Mouse (Mus musculus) hematopoietic stem cell, adult 5-6 weeks (primary cell): ENCODE results near the gene 4632433K11Rik. TPM values are rescaled to one million over a fixed set of nuclear protein-coding genes. Genes with fewer than 3 reads are reported as not detected.

ENCODE experiments used
- ATAC-seq, 2 experiments: fragments of 125-278 bp in 1 of 2; replicated peaks in 1 of 2; 2 replicates each; pipeline ENCODE4 v1.8.0; 2016 to 2017; ENCODE audit warnings: inconsistent platforms in 2 of 2, mild to moderate bottlenecking in 2 of 2, moderate number of reproducible peaks in 2 of 2, low read depth in 1 of 2, moderate TSS enrichment in 1 of 2; ENCODE audit not compliant: low FRiP score in 2 of 2, poor library complexity in 2 of 2, severe bottlenecking in 2 of 2, insufficient read depth in 1 of 2, low TSS enrichment in 1 of 2
- total RNA-seq: library from RNA; stranded (forward); fragments of 172-1452, 232-1000 nt; gene quantifications from 2 replicates; pipeline ENCODE4 v1.2.3, GENCODE M21; 2017

Gene 4632433K11Rik
- total RNA-seq, 1 experiment from 2014 or later: not detected

DNA sequence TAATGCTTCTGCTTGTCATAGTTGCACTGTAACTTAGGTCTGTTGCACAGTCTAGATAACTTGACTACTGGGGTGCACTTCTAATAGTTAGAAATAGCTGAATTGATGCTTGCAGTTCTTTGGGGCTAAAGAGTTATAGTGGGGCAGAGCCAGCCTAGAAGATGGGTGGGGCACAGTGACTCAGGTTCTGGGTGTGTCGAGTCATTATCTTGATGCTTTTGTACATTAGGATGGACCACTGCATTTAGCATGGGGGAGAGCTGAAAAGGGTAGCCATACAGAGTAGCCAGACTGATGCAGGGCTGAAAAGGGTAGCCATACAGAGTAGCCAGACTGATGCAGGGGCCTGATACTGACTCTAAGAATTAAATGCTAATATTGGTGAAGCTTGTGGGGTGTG is 39.7 kb downstream of the 4632433K11Rik start:
- ATAC-seq: no peak

DNA sequence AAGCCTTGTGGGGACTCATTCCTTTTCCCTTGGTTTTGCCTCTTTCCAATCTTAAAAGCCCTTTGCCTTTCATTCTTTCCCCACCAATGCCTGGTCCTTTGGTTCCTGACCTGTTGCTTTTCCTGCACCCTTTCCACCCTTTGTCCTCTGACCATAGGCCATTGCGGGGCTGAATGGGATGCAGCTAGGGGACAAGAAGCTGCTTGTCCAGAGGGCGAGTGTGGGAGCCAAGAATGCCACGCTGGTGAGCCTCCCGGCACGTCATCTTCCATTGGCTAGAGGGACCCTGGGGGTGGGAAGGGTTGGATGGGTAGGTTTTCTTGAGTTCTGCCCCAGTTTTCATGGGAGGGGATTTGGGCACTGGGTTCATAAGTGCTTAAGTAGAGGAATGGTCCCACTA is 41.1 kb downstream of the 4632433K11Rik start:
- no peak for ATAC-seq

DNA sequence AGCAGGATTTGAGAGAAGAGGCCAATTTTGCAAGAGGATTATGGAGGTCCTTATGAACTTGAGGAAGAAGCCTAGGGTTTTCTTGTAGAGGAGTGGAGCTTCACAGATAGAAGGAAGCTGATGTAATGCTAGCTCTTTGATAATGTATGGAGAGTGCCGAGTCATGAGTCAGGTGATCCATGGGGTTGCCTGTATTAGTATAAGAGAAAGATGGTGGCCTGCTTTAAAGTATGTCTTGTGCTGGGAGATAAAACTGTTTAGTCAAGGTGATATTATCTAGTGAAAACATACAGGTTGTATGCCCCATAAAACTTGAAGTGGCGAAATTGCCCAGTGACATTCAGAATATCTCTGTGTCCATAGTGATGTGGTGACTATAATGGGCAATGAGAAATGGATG is 43.0 kb downstream of the 4632433K11Rik start:
- no peak for ATAC-seq

DNA sequence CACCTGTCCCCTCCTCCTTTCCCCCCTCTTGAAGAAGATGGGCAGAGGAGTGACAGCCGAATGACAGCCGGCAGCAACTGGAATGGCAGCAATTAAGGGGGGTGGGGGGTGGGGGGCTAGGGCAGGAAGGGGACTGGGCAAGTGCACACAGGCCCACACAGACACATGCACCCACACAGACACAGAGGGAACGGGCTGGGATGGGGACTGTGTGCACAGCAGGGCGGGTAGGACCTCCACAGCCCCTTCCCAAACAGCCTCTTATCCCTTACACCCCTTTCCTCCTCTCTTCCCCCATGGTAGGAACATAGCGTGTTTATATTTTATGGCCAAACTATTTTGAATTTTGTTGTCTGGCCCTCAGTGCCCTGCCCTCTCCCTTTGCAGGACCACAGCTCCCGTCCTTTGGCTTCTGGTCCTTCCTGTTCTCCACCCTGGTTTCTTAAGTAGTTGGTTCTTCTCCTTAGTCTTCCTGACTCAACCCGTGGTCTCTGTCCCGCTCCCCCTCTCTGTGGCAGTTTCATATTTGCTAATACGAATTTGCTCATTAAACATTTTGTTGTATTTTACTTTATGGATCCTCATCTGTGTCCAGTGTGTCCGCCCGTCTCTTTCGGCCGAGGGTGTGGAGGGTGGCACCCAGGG is 45.6 kb downstream of the 4632433K11Rik start:
- peak in 1 of 2 experiments; percentile 1; a peak in 1 of 4 replicates for ATAC-seq

DNA sequence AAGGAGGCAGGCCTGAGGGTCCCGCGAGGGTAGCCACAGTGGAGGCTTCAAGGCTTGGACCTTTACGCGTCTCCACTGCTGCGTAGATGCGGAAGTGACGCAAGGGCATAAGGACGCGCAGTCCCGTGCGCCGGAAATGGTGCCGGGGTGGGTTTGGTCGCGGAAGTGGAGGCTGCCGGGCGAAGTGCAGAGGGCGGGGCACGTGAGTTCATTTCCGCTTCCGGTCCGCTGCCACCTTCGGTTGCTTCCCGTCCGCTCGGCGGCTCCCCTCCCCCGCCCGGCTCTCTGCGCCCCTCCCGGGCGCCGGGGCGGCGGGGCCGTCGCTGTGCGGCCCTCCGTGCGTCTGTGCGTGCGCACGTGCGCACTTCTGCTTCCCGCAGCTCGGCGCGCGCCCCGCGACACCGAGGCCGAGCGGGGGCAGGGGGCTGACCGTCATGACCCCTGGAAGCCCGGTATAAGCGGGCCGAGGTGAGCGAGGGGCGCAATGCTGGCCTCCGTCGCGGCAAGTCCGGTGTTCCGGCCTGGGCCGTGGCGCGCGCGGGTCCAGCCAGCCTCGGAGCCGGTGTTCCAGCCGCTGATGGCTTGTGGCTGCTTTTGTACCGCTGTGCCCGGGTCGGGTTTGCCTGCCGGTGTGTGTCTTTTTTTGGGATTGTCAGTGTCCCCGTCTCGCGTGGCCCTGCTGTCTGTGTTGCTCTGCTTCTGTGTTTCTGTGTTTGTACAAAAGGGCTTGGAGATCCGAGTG is 46.3 kb downstream of the 4632433K11Rik start, which contains the start of gene Epn1:
Gene Epn1 (plus strand): TSS at position 226 of the 742 bp plus-strand sequence.
- peak; percentile 96 to 99 for ATAC-seq

DNA sequence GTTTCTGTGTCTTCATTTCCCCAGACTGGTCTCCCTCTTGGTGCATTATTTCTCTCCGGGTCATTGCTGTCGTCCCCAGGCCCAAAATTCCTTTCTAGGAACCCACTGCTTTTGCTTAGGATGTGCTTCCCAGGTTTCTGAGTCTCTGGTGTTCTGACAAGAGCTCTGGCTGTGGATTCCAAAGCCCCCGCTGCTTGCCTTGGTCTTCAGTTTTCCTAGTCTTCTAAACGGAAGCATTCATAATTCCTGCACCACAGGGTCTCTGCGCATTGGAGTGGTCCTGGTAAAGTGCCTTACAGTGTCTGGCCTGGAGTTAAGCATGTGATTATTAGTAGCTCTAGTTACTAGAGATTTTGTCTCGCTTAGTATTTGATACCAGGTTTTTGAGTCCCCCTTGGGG is 46.9 kb downstream of the 4632433K11Rik start:
- ATAC-seq: no peak

DNA sequence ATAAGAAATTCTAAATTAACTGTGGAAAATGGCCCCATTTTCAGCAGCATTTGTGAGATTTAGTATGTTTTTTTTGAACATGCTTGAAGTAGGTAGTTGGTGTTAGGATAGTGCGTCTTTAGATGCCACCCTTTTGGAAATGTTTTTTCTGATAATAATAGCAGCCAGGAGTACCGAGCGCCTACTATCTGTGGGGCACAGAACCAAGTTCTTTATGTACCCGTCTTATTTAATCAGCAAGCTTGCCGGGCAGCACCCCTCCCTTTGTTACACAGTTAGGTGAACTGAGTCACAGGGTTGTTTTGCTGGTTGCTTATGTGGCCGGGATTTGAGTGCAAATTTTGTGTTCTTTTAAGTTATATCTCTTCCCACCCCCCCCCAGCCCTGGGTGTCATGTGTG is 47.3 kb downstream of the 4632433K11Rik start:
- ATAC-seq: no peak

DNA sequence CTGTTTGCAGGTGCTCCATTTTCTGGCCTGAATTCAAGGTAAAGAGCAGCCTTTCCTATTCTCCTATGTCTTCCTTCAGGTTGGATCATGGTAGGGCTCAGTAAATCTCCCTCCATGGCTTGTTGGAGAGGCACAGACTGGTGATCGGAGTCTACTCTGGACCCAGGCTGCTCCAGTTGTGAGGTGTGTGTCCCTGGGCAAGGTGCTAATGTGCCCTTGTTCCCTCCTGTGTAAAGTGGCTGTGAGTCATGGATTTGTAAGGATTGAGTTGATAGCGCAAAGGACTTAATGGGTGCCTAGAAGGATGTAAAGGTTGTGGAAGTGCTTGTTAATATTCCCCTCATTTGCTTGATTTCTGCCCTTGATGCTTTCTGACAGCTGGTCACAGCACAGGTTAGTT is 48.0 kb downstream of the 4632433K11Rik start:
- no peak for ATAC-seq

DNA sequence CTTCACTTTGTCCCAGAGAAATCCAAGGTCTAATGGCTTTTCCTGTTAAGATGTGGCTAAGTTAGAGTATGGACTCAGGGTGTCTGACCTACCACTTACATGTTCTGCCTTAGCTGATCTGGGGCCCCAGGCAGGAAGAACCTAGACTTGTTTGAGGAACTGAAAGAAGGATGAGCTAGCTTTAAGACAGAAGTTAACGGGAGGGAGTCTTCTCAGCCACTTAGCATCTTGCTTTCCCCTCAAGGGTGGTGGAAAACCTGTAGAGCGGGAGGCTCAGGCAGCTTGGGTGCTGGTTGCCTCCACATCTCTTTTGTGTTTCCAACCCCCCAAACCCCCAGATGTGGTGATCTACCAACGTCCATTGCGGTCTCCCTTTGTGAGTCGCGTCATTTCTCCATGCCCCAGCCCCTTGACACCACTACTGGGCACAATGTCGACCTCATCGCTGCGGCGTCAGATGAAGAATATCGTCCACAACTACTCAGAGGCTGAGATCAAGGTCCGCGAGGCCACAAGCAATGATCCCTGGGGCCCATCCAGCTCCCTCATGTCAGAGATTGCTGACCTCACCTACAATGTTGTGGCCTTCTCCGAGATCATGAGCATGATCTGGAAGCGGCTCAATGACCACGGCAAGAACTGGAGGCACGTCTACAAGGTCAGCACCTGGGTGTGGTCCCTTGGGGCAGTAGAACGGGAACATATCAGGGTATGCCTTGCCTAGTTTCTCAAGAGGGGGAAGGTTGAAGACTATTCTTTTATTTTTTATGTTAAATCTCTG is 49.6 kb downstream of the 4632433K11Rik start:
- no peak for ATAC-seq

Other genes with a start within 250 kb of the 4632433K11Rik start
- gene Tmem238, start 244.5 kb upstream of the 4632433K11Rik start, total RNA-seq: 9.3 and 19.0 TPM in 2 replicates
- 736 and 741 TPM in 2 replicates for gene Rpl28, start 241.2 kb upstream of the 4632433K11Rik start, total RNA-seq
- 137 and 174 TPM in 2 replicates for gene Ube2s, start 221.5 kb upstream of the 4632433K11Rik start, total RNA-seq
- 0.06 and 0.45 TPM in 2 replicates for gene Shisa7, start 189.4 kb upstream of the 4632433K11Rik start, total RNA-seq
- gene Isoc2b, start 163.9 kb upstream of the 4632433K11Rik start, total RNA-seq: 59.8 and 69.7 TPM in 2 replicates
- gene Isoc2a, start 157.0 kb upstream of the 4632433K11Rik start, total RNA-seq: 7.1 and 9.0 TPM in 2 replicates
- gene Gm36210, start 127.6 kb upstream of the 4632433K11Rik start, total RNA-seq: not detected in 2 replicates
- gene Zfp628, start 118.9 kb upstream of the 4632433K11Rik start, total RNA-seq: 2.2 and 3.2 TPM in 2 replicates
- gene Nat14, start 112.1 kb upstream of the 4632433K11Rik start, total RNA-seq: not detected in 2 replicates
- not detected in 2 replicates for gene Ssc5d, start 108.3 kb upstream of the 4632433K11Rik start, total RNA-seq
- gene Sbk2, start 69.7 kb upstream of the 4632433K11Rik start, total RNA-seq: not detected in 2 replicates
- gene Sbk3, start 63.0 kb upstream of the 4632433K11Rik start, total RNA-seq: not detected in 2 replicates
- 5.7 and 6.6 TPM in 2 replicates for gene Zfp579, start 38.0 kb upstream of the 4632433K11Rik start, total RNA-seq
- 3.0 and 12.6 TPM in 2 replicates for gene Zfp524, start 19.7 kb upstream of the 4632433K11Rik start, total RNA-seq
- 25.6 and 32.0 TPM in 2 replicates for gene Fiz1, start 19.4 kb upstream of the 4632433K11Rik start, total RNA-seq
- 0.31 TPM in 1 of 2 replicates, not detected in the other for gene Gm44973, start 18.6 kb upstream of the 4632433K11Rik start, total RNA-seq
- 13.9 and 14.0 TPM in 2 replicates for gene Zfp865, start 13.7 kb upstream of the 4632433K11Rik start, total RNA-seq
- gene Ccdc106, start 13.6 kb upstream of the 4632433K11Rik start, total RNA-seq: not detected in 2 replicates
- 3.9 and 5.9 TPM in 2 replicates for gene Zfp784, start 4.3 kb downstream of the 4632433K11Rik start, total RNA-seq
- gene Zfp580, start 17.4 kb downstream of the 4632433K11Rik start, total RNA-seq: 2.1 and 2.4 TPM in 2 replicates
- gene U2af2, start 28.0 kb downstream of the 4632433K11Rik start, total RNA-seq: 229 and 261 TPM in 2 replicates
- 25.7 and 38.2 TPM in 2 replicates for gene Epn1, start 46.1 kb downstream of the 4632433K11Rik start, total RNA-seq
- gene Rfpl4, start 82.8 kb downstream of the 4632433K11Rik start, total RNA-seq: not detected in 2 replicates
- gene Rasl2-9, start 91.8 kb downstream of the 4632433K11Rik start, total RNA-seq: not detected in 2 replicates
- not detected in 2 replicates for gene Vmn1r55, start 115.6 kb downstream of the 4632433K11Rik start, total RNA-seq
- gene Vmn1r56, start 162.6 kb downstream of the 4632433K11Rik start, total RNA-seq: not detected in 2 replicates
- not detected in 2 replicates for gene Vmn1r57, start 184.4 kb downstream of the 4632433K11Rik start, total RNA-seq